In genomic region chr19:40754311-40754710, GRCm38 (mm10) we compare ENCODE assay signal across 8 mouse cellular contexts. TPM values are rescaled to one million over a fixed set of nuclear protein-coding genes. Genes with fewer than 3 reads are reported as not detected.
DNase-seq lines count a peak whose midpoint lies in the region; ATAC-seq lines count a peak whose summit lies in the region.

No protein-coding gene starts in this region.

- peak; percentile 85 for ATAC-seq in CD4-positive, CD25-positive, alpha-beta regulatory T cell, adult 4 months
- ATAC-seq in hematopoietic stem cell, adult 5-6 weeks (replicated peaks in 1 of 2; ENCODE audit: insufficient read depth in 1 of 2, low FRiP score in 2 of 2, low TSS enrichment in 1 of 2, low read depth in 1 of 2, poor library complexity in 2 of 2, severe bottlenecking in 2 of 2): peak; percentile 62 to 71; a peak in 3 of 4 replicates
- ATAC-seq in monocyte, adult 5-6 weeks (replicated peaks; ENCODE audit: insufficient number of reproducible peaks, low FRiP score, low TSS enrichment, poor library complexity, severe bottlenecking): peak; percentile 75

- DNase-seq in heart, postnatal 4 days: peak; percentile 51
- no peak for DNase-seq in heart, postnatal 25 days (ENCODE audit: low spot score)
- peak; percentile 32 for DNase-seq in adipocyte (ENCODE audit: low spot score)
- peak; percentile 84 for DNase-seq in thymus, postnatal 4 days
- no peak for DNase-seq in gastrocnemius, postnatal 25 days

- intact Hi-C loops in heart, postnatal 25 days (cut with DNase I): loop anchor here (5.0 kb wide), 1 partner anchor 263 kb away; no protein-coding TSS in a partner anchor

RNA-seq across cellular contexts. Expression of gene Cc2d2b, which starts 5.8 kb away (rescaled TPM):
- total RNA-seq in heart, postnatal 4 days (2021): not detected
- total RNA-seq in heart, postnatal 25 days (2021): not detected
- under 1 TPM; 0.47 to 0.93 TPM for polyA plus RNA-seq in CD4-positive, CD25-positive, alpha-beta regulatory T cell, adult 4 months (2017; shearing (Covaris generic))
- total RNA-seq in hematopoietic stem cell, adult 5-6 weeks (2017): 4.7 and 5.7 TPM in 2 replicates
- 0.53 to 3.2 TPM in 2 of 3 replicates, not detected in the other for total RNA-seq in monocyte, adult 5-6 weeks (2017)
- total RNA-seq in gastrocnemius, postnatal 25 days (2021): not detected

Comparison
In these comparisons a context has a peak if more than half of its experiments do, and no peak if none do; other contexts are left out.
1. DNase-seq: peak in heart, postnatal 4 days (single experiment), adipocyte (single experiment) and thymus, postnatal 4 days (single experiment); none in heart, postnatal 25 days (single experiment) and gastrocnemius, postnatal 25 days (single experiment).
2. Peak in every context shown above with its lines, with median percentiles within 50 percentile points of each other: ATAC-seq.